Comparison of ENCODE assay signal across 15 mouse cellular contexts in the genomic region with DNA sequence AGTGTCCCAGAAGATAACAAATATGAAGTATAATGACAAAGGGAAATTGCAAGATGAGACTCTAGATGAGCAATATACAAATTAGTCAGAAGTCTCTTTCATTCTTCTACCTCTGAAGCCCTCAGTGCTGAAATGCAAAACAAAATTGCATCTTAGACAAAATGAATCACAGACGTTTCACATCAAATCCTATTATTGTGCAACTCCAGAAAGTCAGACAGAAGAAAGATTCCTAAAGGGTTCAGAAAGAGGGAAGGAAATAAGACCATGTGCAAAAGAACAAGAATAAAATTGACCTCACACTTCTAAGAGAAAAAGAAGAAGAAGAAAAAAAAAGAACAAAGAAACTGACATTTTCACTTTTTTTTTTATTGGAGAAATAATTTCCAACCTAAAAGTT. TPM values are rescaled to one million over a fixed set of nuclear protein-coding genes. Genes with fewer than 3 reads are reported as not detected.
"Had no signal": no experiment of that assay in that cellular context is flagged by ENCODE, and none has a peak within 500 bp of the region (broad histone marks: within the 10 kb centered on the region; RNA-seq: fewer than 3 reads in every experiment).

No protein-coding gene starts in this region.

- H3K9ac ChIP-seq: liver, embryonic 12.5 days; liver, embryonic 15.5 days; midbrain, embryonic 12.5 days; midbrain, embryonic 15.5 days had no signal

- H3K27me3 ChIP-seq: liver, embryonic 12.5 days; liver, embryonic 15.5 days; midbrain, embryonic 12.5 days; midbrain, embryonic 15.5 days had no signal

- H3K36me3 ChIP-seq: liver, embryonic 12.5 days; liver, embryonic 15.5 days; midbrain, embryonic 12.5 days; midbrain, embryonic 15.5 days had no signal

- H3K9me3 ChIP-seq: liver, embryonic 12.5 days; liver, embryonic 15.5 days; midbrain, embryonic 12.5 days; midbrain, embryonic 15.5 days had no signal

- DNase-seq: kidney, adult 2 months; kidney, postnatal 10 days; kidney, postnatal 36 days; layer of hippocampus, postnatal 36 days; lung, adult 18-20 months; lung, postnatal 4 days; thymus, adult 18-20 months; thymus, postnatal 36 days had no signal

- H3K4me1 ChIP-seq: liver, embryonic 12.5 days; liver, embryonic 15.5 days; midbrain, embryonic 12.5 days; midbrain, embryonic 15.5 days had no signal

- ATAC-seq: intestine, postnatal 0 days; liver, embryonic 12.5 days; midbrain, embryonic 15.5 days had no signal

- H3K27ac ChIP-seq: left cerebral cortex, adult 2 months; liver, embryonic 12.5 days; liver, embryonic 15.5 days; midbrain, embryonic 12.5 days; midbrain, embryonic 15.5 days had no signal

- H3K4me3 ChIP-seq: left cerebral cortex, adult 2 months; liver, embryonic 12.5 days; liver, embryonic 15.5 days; midbrain, embryonic 12.5 days; midbrain, embryonic 15.5 days had no signal

- H3K4me2 ChIP-seq: liver, embryonic 12.5 days; liver, embryonic 15.5 days; midbrain, embryonic 12.5 days; midbrain, embryonic 15.5 days had no signal

RNA-seq across cellular contexts. Expression of a gene that starts 8.1 kb away (rescaled TPM):
- polyA plus RNA-seq: small intestine, adult 2 months had no signal
